Mouse (Mus musculus) gastrocnemius, postnatal 14 days (tissue): ENCODE results near the gene Ephx3. TPM values are rescaled to one million over a fixed set of nuclear protein-coding genes. Genes with fewer than 3 reads are reported as not detected.
A peak's percentile ranks its signal among the peaks of the same experiment; 100 is the strongest.

Source experiments
- DNase-seq: peaks from one replicate; pipeline ENCODE4 v3.0.0; 2021; ENCODE audit warnings: mixed read lengths
- intact Hi-C: fragments of 180-260 bp; cut with DNase I; formaldehyde crosslinking; loops from one replicate; pipeline ENCODE4 v1.15.1; 2025; ENCODE audit warnings: low total_unique reads
- total RNA-seq, 2 experiments: library from RNA; stranded (reverse); gene quantifications; 2 replicates each; pipeline ENCODE4 v1.2.3; 2021

The Ephx3 gene
- total RNA-seq, 2 experiments from 2014 or later: 0.18 TPM; not detected in 1

DNA sequence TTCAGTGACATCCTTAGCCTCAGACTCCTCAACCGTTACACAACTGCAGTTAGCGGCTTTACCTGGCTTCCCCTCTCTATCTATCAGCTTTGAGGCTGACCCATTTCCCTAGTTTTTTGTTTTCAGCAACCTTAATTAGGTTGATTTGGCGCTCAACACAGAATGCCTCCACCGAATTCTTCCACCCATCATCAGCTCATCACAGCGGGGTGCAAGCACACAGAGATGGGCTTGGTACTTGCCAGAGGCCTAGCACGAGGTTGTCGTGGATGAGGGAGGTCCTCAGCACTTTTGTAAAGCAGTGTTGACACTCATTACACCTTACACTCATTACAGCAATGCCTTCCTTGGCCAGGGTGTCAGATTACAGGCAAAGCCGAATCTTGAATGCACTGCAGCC, 6.3 kb downstream of the Ephx3 start:
- intact Hi-C loops: no loop called here
- DNase-seq: no peak

DNA sequence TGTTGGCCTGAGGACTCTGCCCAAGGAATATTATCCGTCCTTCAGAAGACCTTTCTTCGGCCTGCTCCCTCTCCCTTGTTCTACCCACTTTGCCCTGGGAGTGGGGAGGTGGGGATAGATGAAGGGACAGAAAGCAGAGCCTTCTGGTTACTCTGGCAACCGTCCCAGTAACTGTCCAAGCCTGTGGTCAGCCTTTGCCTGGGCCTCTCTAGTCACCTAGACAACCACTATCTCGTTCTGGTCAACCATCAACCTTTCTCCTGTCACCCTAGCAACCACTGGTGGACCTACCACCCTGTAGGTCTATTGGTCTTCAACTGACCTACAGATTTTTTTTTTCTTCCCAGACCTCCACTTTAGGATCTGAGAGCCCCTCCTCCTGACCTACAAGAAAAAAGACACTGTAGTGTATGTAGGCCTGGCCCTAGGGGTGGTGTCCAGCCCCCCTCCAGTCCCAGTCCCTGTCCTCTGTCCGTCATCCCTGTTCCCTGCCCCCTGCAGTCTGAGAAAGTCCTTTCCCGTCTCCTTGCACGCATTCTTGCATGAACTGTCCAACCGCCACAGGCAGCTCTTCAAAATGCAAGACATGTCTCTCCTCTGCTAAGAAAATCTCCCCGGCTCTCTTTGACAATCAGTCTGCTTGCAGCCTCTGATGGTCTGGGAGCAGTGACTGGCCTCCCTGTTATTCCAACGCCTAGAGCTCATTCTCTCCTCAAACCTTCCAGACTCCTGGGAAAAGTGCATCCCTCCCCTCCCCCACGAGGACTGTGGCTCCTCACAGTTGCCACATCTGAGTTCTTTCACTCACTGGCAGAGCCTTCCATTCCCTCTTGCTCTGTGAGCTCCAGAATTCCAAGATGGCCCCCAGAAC, 9.5 kb downstream of the Ephx3 start:
- intact Hi-C loops: no loop called here
- no peak for DNase-seq

DNA sequence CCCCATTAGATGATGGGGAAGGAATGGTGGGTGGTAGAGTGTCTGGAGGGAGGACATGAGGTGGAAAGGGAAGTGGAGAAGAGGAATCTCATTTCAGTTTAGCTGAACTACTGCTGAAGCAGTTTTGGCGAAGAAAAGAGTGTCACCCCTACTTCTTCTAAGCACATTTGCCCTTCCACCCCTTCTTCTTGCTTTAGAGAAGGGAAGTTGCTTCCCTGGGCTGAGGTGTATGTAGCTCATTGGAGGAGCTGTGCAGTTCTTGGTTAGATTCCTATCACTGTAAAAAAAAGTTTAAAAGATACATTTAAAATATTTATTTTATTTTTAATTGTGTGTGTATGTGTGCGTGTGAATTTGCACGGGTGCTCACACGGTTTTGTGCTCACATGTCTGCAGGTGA, 12.4 kb downstream of the Ephx3 start:
- intact Hi-C loops: no loop called here
- DNase-seq: no peak

DNA sequence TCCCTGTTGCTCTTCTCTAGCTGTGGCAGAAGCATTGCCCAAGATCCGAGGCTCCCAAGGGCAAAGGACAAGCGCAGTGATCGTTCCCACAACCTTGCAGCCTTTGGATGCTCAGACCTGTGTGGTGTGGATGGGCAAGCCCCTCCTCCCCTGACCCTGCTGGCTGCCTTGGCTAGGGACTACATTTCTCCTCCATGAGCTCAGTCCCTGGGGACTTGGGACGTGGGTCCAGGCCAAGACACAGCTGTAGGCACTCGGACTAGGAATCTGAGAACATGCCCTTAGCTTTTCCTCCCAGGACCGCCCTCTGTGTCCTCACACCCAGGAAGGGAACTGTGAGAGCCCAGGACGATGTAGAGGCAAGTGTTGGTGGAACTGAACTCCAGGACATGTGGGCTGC, 16.2 kb downstream of the Ephx3 start:
- intact Hi-C loops: no loop called here

GRCm38 (mm10) chr17:32172485-32172884, 16.9 kb downstream of the Ephx3 start:
- intact Hi-C loops: no loop called here
- DNase-seq: no peak

More for the DNA sequence above, 16.2 kb downstream of the Ephx3 start:
- peak; percentile 90 for DNase-seq

- DNase-seq: no peak
- intact Hi-C loops: no loop called here
Observed at GRCm38 (mm10) chr17:32169518-32170225, 19.7 kb downstream of the Ephx3 start.

DNA sequence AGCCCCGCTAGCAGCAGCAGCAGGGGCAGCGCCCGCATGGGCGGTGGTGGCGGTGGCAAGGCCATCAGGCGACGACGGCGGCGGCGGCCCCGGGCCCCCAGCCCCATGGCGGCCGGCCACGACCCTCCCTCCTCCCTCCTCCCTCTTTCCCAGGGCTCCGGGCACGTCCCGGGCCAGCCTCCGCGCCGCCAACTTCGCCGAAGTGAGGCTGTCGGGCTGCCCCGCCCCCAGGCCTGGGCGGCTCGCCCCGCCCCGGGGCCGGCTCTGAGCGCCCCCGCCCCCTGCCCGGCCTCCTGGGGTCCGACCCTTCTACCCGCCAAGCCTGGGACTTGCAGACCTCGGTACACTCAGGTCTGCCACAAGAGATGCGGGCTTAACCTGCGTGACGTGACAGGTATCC, 22.7 kb downstream of the Ephx3 start, which contains the start of gene Notch3:
Notch3 (minus strand) TSS at position 166 of the 400 bp plus-strand sequence.
- intact Hi-C loops: no loop called here
- peak; percentile 72 for DNase-seq

- intact Hi-C loops: no loop called here
- DNase-seq: peak; percentile 55
Observed at GRCm38 (mm10) chr17:32165803-32166595, 23.4 kb downstream of the Ephx3 start.

- peak; percentile 38 for DNase-seq
- intact Hi-C loops: no loop called here
Observed at GRCm38 (mm10) chr17:32165266-32165802, 24.0 kb downstream of the Ephx3 start.

GRCm38 (mm10) chr17:32164780-32165179, 24.6 kb downstream of the Ephx3 start:
- intact Hi-C loops: loop anchor here (5.0 kb wide), 1 partner anchor 33 kb away; no protein-coding TSS in a partner anchor

DNA sequence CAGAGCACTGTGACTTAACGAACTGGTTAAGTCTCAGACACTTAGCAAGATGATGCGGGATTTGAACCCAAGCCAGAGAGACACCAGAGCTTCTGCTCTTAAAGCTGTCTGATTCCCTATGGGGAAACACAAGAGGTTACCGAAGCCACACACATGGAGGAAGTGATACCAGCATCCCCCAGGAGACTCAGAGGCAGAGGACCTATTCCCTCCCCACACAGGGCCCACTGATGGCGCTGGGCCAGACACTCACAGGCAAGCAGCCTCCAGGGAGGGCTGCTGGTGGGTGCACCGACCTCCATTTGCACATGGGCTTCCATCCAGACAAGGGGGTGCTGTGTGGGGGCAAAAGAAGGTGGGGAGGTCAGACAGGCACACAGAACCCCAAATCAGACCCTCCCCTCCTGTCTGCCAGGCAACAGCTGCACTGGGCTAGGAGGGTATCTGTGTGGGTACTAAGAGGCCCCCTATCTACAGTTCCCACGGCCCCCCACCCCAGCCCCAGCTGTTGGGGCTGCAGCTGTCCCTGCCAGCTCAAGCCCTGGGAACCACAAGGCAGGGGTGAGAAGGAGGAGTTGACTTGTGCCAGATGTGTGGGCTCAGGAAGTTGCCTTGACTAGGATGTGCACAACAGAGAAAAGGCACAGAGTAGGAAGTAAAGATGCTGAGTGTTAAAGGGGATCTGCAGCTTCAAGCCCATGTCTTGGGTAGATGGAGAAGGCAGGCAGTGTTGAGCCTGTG, 25.3 kb downstream of the Ephx3 start:
- intact Hi-C loops: loop anchor here (5.0 kb wide), 1 partner anchor 33 kb away; no protein-coding TSS in a partner anchor

More at GRCm38 (mm10) chr17:32164780-32165179, 24.6 kb downstream of the Ephx3 start:
- no peak for DNase-seq

GRCm38 (mm10) chr17:32162112-32162850, 27.1 kb downstream of the Ephx3 start:
- peak; percentile 81 for DNase-seq
- intact Hi-C loops: loop anchor here (5.0 kb wide), 1 partner anchor 35 kb away; no protein-coding TSS in a partner anchor

More for the DNA sequence above, 25.3 kb downstream of the Ephx3 start:
- DNase-seq: peak; percentile 46

- intact Hi-C loops: loop anchor here (5.0 kb wide), 1 partner anchor 36 kb away; no protein-coding TSS in a partner anchor
- no peak for DNase-seq
Observed at GRCm38 (mm10) chr17:32160882-32161281, 28.5 kb downstream of the Ephx3 start.

- intact Hi-C loops: no loop called here
- DNase-seq: no peak
Observed at GRCm38 (mm10) chr17:32158841-32159240, 30.5 kb downstream of the Ephx3 start.

GRCm38 (mm10) chr17:32146718-32147117, 42.6 kb downstream of the Ephx3 start:
- intact Hi-C loops: loop anchor here (10.0 kb wide), 1 partner anchor 58 kb away; no protein-coding TSS in a partner anchor
- no peak for DNase-seq

- peak; percentile 86 for DNase-seq
- intact Hi-C loops: loop anchor here (10.0 kb wide), 1 partner anchor 62 kb away; no protein-coding TSS in a partner anchor
Observed at GRCm38 (mm10) chr17:32142907-32143854, 46.2 kb downstream of the Ephx3 start.

GRCm38 (mm10) chr17:32142234-32142633, 47.1 kb downstream of the Ephx3 start:
- intact Hi-C loops: loop anchor here (10.0 kb wide), 1 partner anchor 63 kb away; no protein-coding TSS in a partner anchor
- DNase-seq: no peak
